Mouse (Mus musculus) liver, embryonic 16.5 days (tissue): Measurements from ENCODE around the gene Snapc4. TPM values are rescaled to one million over a fixed set of nuclear protein-coding genes. Genes with fewer than 3 reads are reported as not detected.

ENCODE experiments used
- ATAC-seq: fragments of 200-750 bp; cut with Nextera tagmentation; 2 replicates; pipeline ENCODE4 v1.8.0; 2017; ENCODE audit warnings: low read depth, mild to moderate bottlenecking, moderate number of reproducible peaks, moderate library complexity
- H3K27ac ChIP-seq: fragments of 300-500 bp; sonication (generic); 2 replicates; pipeline ENCODE4 v1.5.1; 2014; ENCODE audit warnings: mild to moderate bottlenecking, low read length
- H3K27me3 ChIP-seq: fragments of 300-500 bp; sonication (generic); 2 replicates; pipeline ENCODE4 v1.6.1; 2014; ENCODE audit warnings: low read depth, low read length, mixed read lengths; ENCODE audit not compliant: control insufficient read depth, insufficient read depth
- H3K36me3 ChIP-seq: fragments of 300-500 bp; sonication (generic); 2 replicates; pipeline ENCODE4 v1.6.1; 2014; ENCODE audit warnings: mild to moderate bottlenecking; ENCODE audit not compliant: control insufficient read depth, insufficient read depth
- H3K4me1 ChIP-seq: fragments of 300-500 bp; sonication (generic); 2 replicates; pipeline ENCODE4 v1.6.1; 2014; ENCODE audit warnings: low read depth, low read length, mixed read lengths; ENCODE audit not compliant: control insufficient read depth
- H3K4me2 ChIP-seq: fragments of 300-500 bp; sonication (generic); 2 replicates; pipeline ENCODE4 v1.6.1; 2014; ENCODE audit warnings: low read depth, low read length, mixed read lengths
- H3K4me3 ChIP-seq: fragments of 300-500 bp; sonication (generic); 2 replicates; pipeline ENCODE4 v1.5.1; 2014; ENCODE audit warnings: low read depth, mild to moderate bottlenecking, low read length
- H3K9ac ChIP-seq: fragments of 300-500 bp; sonication (generic); 2 replicates; pipeline ENCODE4 v1.6.1; 2014; ENCODE audit warnings: low read depth, low read length
- H3K9me3 ChIP-seq: fragments of 300-500 bp; sonication (generic); replicated peaks from 2 replicates; pipeline ENCODE4 v1.6.1; 2016; ENCODE audit warnings: low read length; ENCODE audit not compliant: control insufficient read depth
- WGBS: fragments of 180-500 bp; shearing (Covaris S2); extraction: QIAGEN DNeasy Blood & Tissue Kit; methylation state at CpG from one replicate; pipeline ENCODE4 v1.1.7; 2014; ENCODE audit not compliant: insufficient replicate concordance; 5-methylcytosine and 5-hydroxymethylcytosine counted together
- polyA plus RNA-seq: library from polyadenylated mRNA; unstranded; fragments of >200 nt; fragmentation: Nextera tagmentation; extraction: Ambion mirVana; gene quantifications from 2 replicates; pipeline ENCODE4 v1.2.1, GENCODE M21; 2015

The Snapc4 gene
- polyA plus RNA-seq, 1 experiment from 2014 or later: 10.0 TPM

GRCm38 (mm10) chr2:26339204-26339551 is 41.3 kb downstream of the Snapc4 start:
- no peaks in the 10 kb centered on the region for H3K27me3 ChIP-seq
- no peak overlapping the region for H3K4me2 ChIP-seq
- peaks cover 5% of the 10 kb centered on the region for H3K4me1 ChIP-seq
- no peak overlapping the region for H3K27ac ChIP-seq
- ATAC-seq: no peak
- no peak overlapping the region for H3K4me3 ChIP-seq
- H3K36me3 ChIP-seq: no peaks in the 10 kb centered on the region
- H3K9me3 ChIP-seq: no peaks in the 10 kb centered on the region
- WGBS: 64% methylated on average over 5 of the region's 5 CpGs
- no peak overlapping the region for H3K9ac ChIP-seq

- WGBS: 76% methylated on average over 8 of the region's 13 CpGs
- H3K4me3 ChIP-seq: no peak overlapping the region
- no peaks in the 10 kb centered on the region for H3K27me3 ChIP-seq
- H3K36me3 ChIP-seq: no peaks in the 10 kb centered on the region
- no peaks in the 10 kb centered on the region for H3K9me3 ChIP-seq
- no peak overlapping the region for H3K4me2 ChIP-seq
- no peak for ATAC-seq
- peaks cover 5% of the 10 kb centered on the region for H3K4me1 ChIP-seq
- no peak overlapping the region for H3K9ac ChIP-seq
- no peak overlapping the region for H3K27ac ChIP-seq
Observed at GRCm38 (mm10) chr2:26338302-26339203, 41.9 kb downstream of the Snapc4 start.

GRCm38 (mm10) chr2:26330702-26331101 is 49.8 kb downstream of the Snapc4 start:
- no peak overlapping the region for H3K27ac ChIP-seq
- 57% methylated on average over 6 of the region's 6 CpGs for WGBS
- no peak overlapping the region for H3K4me2 ChIP-seq
- no peak for ATAC-seq
- no peaks in the 10 kb centered on the region for H3K9me3 ChIP-seq
- H3K4me1 ChIP-seq: no peaks in the 10 kb centered on the region
- H3K9ac ChIP-seq: no peak overlapping the region
- no peaks in the 10 kb centered on the region for H3K36me3 ChIP-seq
- H3K27me3 ChIP-seq: no peaks in the 10 kb centered on the region
- no peak overlapping the region for H3K4me3 ChIP-seq

- Histone ChIP-seq H3K9me3 (no peaks in the 10 kb centered on the region), H3K4me1 (no peaks in the 10 kb centered on the region), H3K27ac (no peak overlapping the region), H3K27me3 (no peaks in the 10 kb centered on the region), H3K4me3 (no peak overlapping the region), H3K36me3 (no peaks in the 10 kb centered on the region), H3K9ac (no peak overlapping the region), H3K4me2 (no peak overlapping the region)
- no peak for ATAC-seq
- 81% methylated on average over 4 of the region's 4 CpGs for WGBS
Observed at GRCm38 (mm10) chr2:26330056-26330468, 50.4 kb downstream of the Snapc4 start.

- no peaks in the 10 kb centered on the region for H3K36me3 ChIP-seq
- H3K27ac ChIP-seq: no peak overlapping the region
- no peak for ATAC-seq
Observed at GRCm38 (mm10) chr2:26329402-26329801, 51.1 kb downstream of the Snapc4 start.

GRCm38 (mm10) chr2:26327852-26328251 is 52.6 kb downstream of the Snapc4 start:
- no peak overlapping the region for H3K27ac ChIP-seq
- no peaks in the 10 kb centered on the region for H3K27me3 ChIP-seq
- no peak overlapping the region for H3K4me3 ChIP-seq
- H3K4me2 ChIP-seq: no peak overlapping the region
- no peak overlapping the region for H3K9ac ChIP-seq
- H3K9me3 ChIP-seq: no peaks in the 10 kb centered on the region
- 70% methylated on average over 4 of the region's 4 CpGs for WGBS
- H3K4me1 ChIP-seq: no peaks in the 10 kb centered on the region
- no peaks in the 10 kb centered on the region for H3K36me3 ChIP-seq
- ATAC-seq: no peak

More at GRCm38 (mm10) chr2:26329402-26329801, 51.1 kb downstream of the Snapc4 start:
- H3K9ac ChIP-seq: no peak overlapping the region
- 57% methylated on average over 8 of the region's 8 CpGs for WGBS
- H3K27me3 ChIP-seq: no peaks in the 10 kb centered on the region
- H3K9me3 ChIP-seq: no peaks in the 10 kb centered on the region
- no peak overlapping the region for H3K4me3 ChIP-seq
- H3K4me2 ChIP-seq: no peak overlapping the region
- no peaks in the 10 kb centered on the region for H3K4me1 ChIP-seq

GRCm38 (mm10) chr2:26325386-26326181 is 54.9 kb downstream of the Snapc4 start:
- no peak overlapping the region for H3K9ac ChIP-seq

GRCm38 (mm10) chr2:26324917-26325316 is 55.5 kb downstream of the Snapc4 start:
- Histone ChIP-seq H3K9me3 (no peaks in the 10 kb centered on the region), H3K4me2 (no peak overlapping the region), H3K36me3 (no peaks in the 10 kb centered on the region), H3K4me1 (no peaks in the 10 kb centered on the region), H3K9ac (no peak overlapping the region), H3K4me3 (no peak overlapping the region), H3K27ac (no peak overlapping the region), H3K27me3 (no peaks in the 10 kb centered on the region)
- WGBS: 52% methylated on average over 2 of the region's 2 CpGs
- no peak for ATAC-seq

More at GRCm38 (mm10) chr2:26325386-26326181, 54.9 kb downstream of the Snapc4 start:
- Histone ChIP-seq H3K4me3 (no peak overlapping the region), H3K4me2 (no peak overlapping the region), H3K27me3 (no peaks in the 10 kb centered on the region), H3K36me3 (no peaks in the 10 kb centered on the region), H3K4me1 (no peaks in the 10 kb centered on the region), H3K27ac (no peak overlapping the region), H3K9me3 (no peaks in the 10 kb centered on the region)
- WGBS: 53% methylated on average over 15 of the region's 15 CpGs
- ATAC-seq: peak; percentile 76
